Mouse (Mus musculus) myocyte (in vitro differentiated cells): ENCODE results near the gene Spag6. TPM values are rescaled to one million over a fixed set of nuclear protein-coding genes. Genes with fewer than 3 reads are reported as not detected.

Experiments
- H3K27me3 ChIP-seq: one replicate; pipeline ENCODE4 v1.6.1; 2011; ENCODE audit not compliant: control insufficient read depth, insufficient read depth, insufficient read length
- H3K36me3 ChIP-seq: one replicate; pipeline ENCODE4 v1.6.1; 2011; ENCODE audit not compliant: control insufficient read depth, insufficient read depth
- H3K4me2 ChIP-seq: one replicate; pipeline ENCODE4 v1.6.1; 2011; ENCODE audit warnings: low read depth, control low read depth
- H3K4me3 ChIP-seq: one replicate; pipeline ENCODE4 v1.5.1; 2011; ENCODE audit warnings: mild to moderate bottlenecking, control low read depth, moderate library complexity
- H3K79me2 ChIP-seq: one replicate; pipeline ENCODE4 v1.6.1; 2011; ENCODE audit not compliant: control insufficient read depth, insufficient read depth
- H3ac ChIP-seq: one replicate; pipeline ENCODE4 v1.6.1; 2011; ENCODE audit not compliant: control insufficient read depth, insufficient read length
- CEBPB ChIP-seq: IDR thresholded peaks from 2 replicates; pipeline ENCODE4 v1.6.1; 2011; ENCODE audit warnings: mild to moderate bottlenecking, moderate library complexity; ENCODE audit not compliant: poor library complexity, insufficient read depth, severe bottlenecking
- E2F4 ChIP-seq: IDR thresholded peaks from one replicate; pipeline ENCODE4 v1.6.1; 2011; ENCODE audit warnings: mild to moderate bottlenecking, control low read depth, moderate library complexity; ENCODE audit not compliant: insufficient read depth
- MAX ChIP-seq: IDR thresholded peaks from one replicate; pipeline ENCODE4 v1.6.1; 2011; ENCODE audit warnings: low read depth, mild to moderate bottlenecking, control low read depth
- MYOD1 ChIP-seq, 3 experiments: IDR thresholded peaks; one replicate each; pipeline ENCODE4 v1.6.1; 2011; ENCODE audit warnings: control low read depth in 2 of 3, low read depth in 2 of 3, mild to moderate bottlenecking in 2 of 3, moderate library complexity in 1 of 3; ENCODE audit not compliant: insufficient read length in 2 of 3, control insufficient read depth in 1 of 3
- MYOG ChIP-seq, 3 experiments: IDR thresholded peaks; one replicate each; pipeline ENCODE4 v1.6.1; 2011; ENCODE audit warnings: control low read depth in 2 of 3, low read depth in 2 of 3, mild to moderate bottlenecking in 2 of 3; ENCODE audit not compliant: insufficient read length in 2 of 3, control insufficient read depth in 1 of 3, insufficient read depth in 1 of 3
- POLR2A ChIP-seq: IDR thresholded peaks from one replicate; pipeline ENCODE4 v1.6.1; 2011; ENCODE audit warnings: low read depth, mild to moderate bottlenecking, control low read depth, moderate library complexity; ENCODE audit not compliant: insufficient read length
- POLR2AphosphoS2 ChIP-seq: IDR thresholded peaks from one replicate; pipeline ENCODE4 v1.6.1; 2011; ENCODE audit warnings: low read depth, control low read depth; ENCODE audit not compliant: insufficient read length
- REST ChIP-seq: IDR thresholded peaks from one replicate; pipeline ENCODE4 v1.6.1; 2011; ENCODE audit warnings: mild to moderate bottlenecking, control low read depth, moderate library complexity; ENCODE audit not compliant: insufficient read depth, insufficient read length
- SRF ChIP-seq: IDR thresholded peaks from one replicate; pipeline ENCODE4 v1.6.1; 2011; ENCODE audit warnings: low read depth; ENCODE audit not compliant: control insufficient read depth, insufficient read length
- TCF12 ChIP-seq: IDR thresholded peaks from one replicate; pipeline ENCODE4 v1.6.1; 2011; ENCODE audit warnings: mild to moderate bottlenecking, control low read depth; ENCODE audit not compliant: poor library complexity, insufficient read depth, severe bottlenecking
- TCF3 ChIP-seq: IDR thresholded peaks from one replicate; pipeline ENCODE4 v1.6.1; 2011; ENCODE audit warnings: low read depth, control low read depth; ENCODE audit not compliant: insufficient read length
- USF1 ChIP-seq: IDR thresholded peaks from one replicate; pipeline ENCODE4 v1.6.1; 2011; ENCODE audit warnings: low read depth, mild to moderate bottlenecking, control low read depth, moderate library complexity
- polyA plus RNA-seq: library from polyadenylated mRNA; unstranded; fragments of >200 nt; fragmentation: generic; extraction: Trizol; gene quantifications from one replicate; pipeline ENCODE4 v1.2.1, GENCODE M21; 2012; ENCODE audit warnings: missing spikeins

Spag6 gene
- polyA plus RNA-seq, 1 experiment = 0.62 TPM

GRCm38 (mm10) chr2:18718521-18718920 lies 24.7 kb downstream of the Spag6 start:
- Histone ChIP-seq H3K4me2 (no peak overlapping the region), H3K27me3 (no peaks in the 10 kb centered on the region), H3ac (no peak overlapping the region), H3K36me3 (no peaks in the 10 kb centered on the region), H3K4me3 (no peak overlapping the region), H3K79me2 (no peaks in the 10 kb centered on the region)
- no peak for TF ChIP-seq MYOG (IDR thresholded peaks at IDR 0.05; ENCODE audit: control insufficient read depth in 1 of 3, insufficient read depth in 1 of 3, insufficient read length in 2 of 3, low read depth in 2 of 3)
- no peak for TF ChIP-seq POLR2AphosphoS2
- no peak for TF ChIP-seq SRF
- TF ChIP-seq CEBPB = no peak
- no peak for TF ChIP-seq E2F4
- TF ChIP-seq POLR2A = no peak
- TF ChIP-seq USF1 = no peak
- no peak for TF ChIP-seq REST
- TF ChIP-seq MAX = no peak
- TF ChIP-seq TCF3 = no peak
- no peak for TF ChIP-seq TCF12
- no peak for TF ChIP-seq MYOD1 (IDR thresholded peaks at IDR 0.05; ENCODE audit: control insufficient read depth in 1 of 3, insufficient read length in 2 of 3, low read depth in 2 of 3)

GRCm38 (mm10) chr2:18722208-18722830 lies 28.5 kb downstream of the Spag6 start:
- TF ChIP-seq E2F4 (no peak), MYOD1 (IDR thresholded peaks at IDR 0.05; ENCODE audit: control insufficient read depth in 1 of 3, insufficient read length in 2 of 3, low read depth in 2 of 3) (no peak), TCF3 (no peak), TCF12 (no peak), POLR2AphosphoS2 (no peak), CEBPB (no peak), POLR2A (no peak), SRF (no peak), REST (no peak), USF1 (no peak), MAX (no peak), MYOG (IDR thresholded peaks at IDR 0.05; ENCODE audit: control insufficient read depth in 1 of 3, insufficient read depth in 1 of 3, insufficient read length in 2 of 3, low read depth in 2 of 3) (no peak)

GRCm38 (mm10) chr2:18724462-18724861 lies 30.6 kb downstream of the Spag6 start:
- Histone ChIP-seq H3K4me3 (no peak overlapping the region), H3K27me3 (no peaks in the 10 kb centered on the region), H3K79me2 (no peaks in the 10 kb centered on the region), H3K4me2 (no peak overlapping the region), H3ac (no peak overlapping the region), H3K36me3 (no peaks in the 10 kb centered on the region)
- TF ChIP-seq REST (no peak), MYOD1 (IDR thresholded peaks at IDR 0.05; ENCODE audit: control insufficient read depth in 1 of 3, insufficient read length in 2 of 3, low read depth in 2 of 3) (no peak), TCF12 (no peak), USF1 (no peak), MAX (no peak), POLR2A (no peak), POLR2AphosphoS2 (no peak), SRF (no peak), MYOG (IDR thresholded peaks at IDR 0.05; ENCODE audit: control insufficient read depth in 1 of 3, insufficient read depth in 1 of 3, insufficient read length in 2 of 3, low read depth in 2 of 3) (no peak), E2F4 (no peak), TCF3 (no peak), CEBPB (no peak)

More at GRCm38 (mm10) chr2:18722208-18722830, 28.5 kb downstream of the Spag6 start:
- H3K4me3 ChIP-seq = no peak overlapping the region
- H3ac ChIP-seq = no peak overlapping the region
- H3K27me3 ChIP-seq = no peaks in the 10 kb centered on the region
- H3K36me3 ChIP-seq = no peaks in the 10 kb centered on the region
- no peak overlapping the region for H3K4me2 ChIP-seq
- H3K79me2 ChIP-seq = no peaks in the 10 kb centered on the region

DNA sequence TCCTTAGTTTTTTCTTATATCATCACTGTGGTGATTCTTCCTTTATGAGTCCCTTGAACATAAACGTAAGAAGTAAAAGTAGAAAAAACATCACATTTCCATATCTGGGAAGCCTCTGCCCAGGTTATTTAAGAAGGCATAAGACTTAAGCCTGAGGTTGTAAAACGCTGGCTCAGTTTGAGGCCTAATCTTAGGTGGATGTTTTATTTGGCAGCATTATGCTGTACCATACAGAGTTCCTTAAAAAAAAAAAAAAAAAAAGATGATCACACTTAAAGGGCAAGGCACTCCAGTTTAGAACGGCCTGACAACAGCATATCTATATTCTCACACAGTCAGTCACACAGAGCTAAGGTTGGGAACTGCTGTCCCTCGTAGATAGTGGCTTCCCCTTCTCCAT lies 32.0 kb downstream of the Spag6 start:
- Histone ChIP-seq H3K79me2 (no peaks in the 10 kb centered on the region), H3K36me3 (no peaks in the 10 kb centered on the region), H3K27me3 (no peaks in the 10 kb centered on the region), H3K4me2 (no peak overlapping the region), H3ac (no peak overlapping the region), H3K4me3 (no peak overlapping the region)
- no peak for TF ChIP-seq POLR2A
- no peak for TF ChIP-seq TCF12
- TF ChIP-seq E2F4 = no peak
- TF ChIP-seq CEBPB = no peak
- TF ChIP-seq POLR2AphosphoS2 = no peak
- no peak for TF ChIP-seq TCF3

DNA sequence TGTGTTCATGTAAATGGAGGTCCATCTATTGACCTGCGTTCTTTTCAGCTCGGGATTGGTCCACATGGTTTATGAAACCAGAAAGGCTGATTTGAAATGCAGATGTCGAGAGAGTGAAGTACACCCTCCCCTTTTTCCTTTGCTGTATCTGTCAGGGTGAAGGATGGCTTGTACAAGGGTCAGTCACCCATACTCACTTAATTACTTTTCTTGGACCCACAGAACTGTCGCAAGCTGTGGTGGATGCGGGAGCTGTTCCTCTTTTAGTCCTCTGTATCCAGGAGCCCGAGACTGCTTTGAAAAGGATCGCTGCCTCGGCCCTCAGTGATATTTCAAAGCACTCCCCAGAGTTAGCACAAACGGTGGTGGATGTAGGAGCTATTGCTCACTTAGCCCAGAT lies 37.9 kb downstream of the Spag6 start:
- no peak overlapping the region for H3ac ChIP-seq
- H3K79me2 ChIP-seq = no peaks in the 10 kb centered on the region
- H3K27me3 ChIP-seq = no peaks in the 10 kb centered on the region
- H3K36me3 ChIP-seq = no peaks in the 10 kb centered on the region
- H3K4me2 ChIP-seq = no peak overlapping the region
- TF ChIP-seq TCF3 = no peak
- no peak for TF ChIP-seq MYOD1 (IDR thresholded peaks at IDR 0.05; ENCODE audit: control insufficient read depth in 1 of 3, insufficient read length in 2 of 3, low read depth in 2 of 3)
- no peak for TF ChIP-seq POLR2A
- no peak for TF ChIP-seq TCF12
- TF ChIP-seq USF1 = no peak
- no peak for TF ChIP-seq E2F4
- no peak for TF ChIP-seq REST
- TF ChIP-seq CEBPB = no peak
- TF ChIP-seq POLR2AphosphoS2 = no peak
- TF ChIP-seq MAX = no peak
- no peak overlapping the region for H3K4me3 ChIP-seq
